Mouse (Mus musculus) cerebellum, postnatal 36 days (tissue): Measurements from ENCODE around the gene Gpr37l1.

ENCODE experiments used
- DNase-seq, 2 experiments: peaks; one replicate each; pipeline ENCODE4 v3.0.0; 2021 to 2022; ENCODE audit warnings: mixed read lengths in 2 of 2

Gpr37l1 gene

DNA sequence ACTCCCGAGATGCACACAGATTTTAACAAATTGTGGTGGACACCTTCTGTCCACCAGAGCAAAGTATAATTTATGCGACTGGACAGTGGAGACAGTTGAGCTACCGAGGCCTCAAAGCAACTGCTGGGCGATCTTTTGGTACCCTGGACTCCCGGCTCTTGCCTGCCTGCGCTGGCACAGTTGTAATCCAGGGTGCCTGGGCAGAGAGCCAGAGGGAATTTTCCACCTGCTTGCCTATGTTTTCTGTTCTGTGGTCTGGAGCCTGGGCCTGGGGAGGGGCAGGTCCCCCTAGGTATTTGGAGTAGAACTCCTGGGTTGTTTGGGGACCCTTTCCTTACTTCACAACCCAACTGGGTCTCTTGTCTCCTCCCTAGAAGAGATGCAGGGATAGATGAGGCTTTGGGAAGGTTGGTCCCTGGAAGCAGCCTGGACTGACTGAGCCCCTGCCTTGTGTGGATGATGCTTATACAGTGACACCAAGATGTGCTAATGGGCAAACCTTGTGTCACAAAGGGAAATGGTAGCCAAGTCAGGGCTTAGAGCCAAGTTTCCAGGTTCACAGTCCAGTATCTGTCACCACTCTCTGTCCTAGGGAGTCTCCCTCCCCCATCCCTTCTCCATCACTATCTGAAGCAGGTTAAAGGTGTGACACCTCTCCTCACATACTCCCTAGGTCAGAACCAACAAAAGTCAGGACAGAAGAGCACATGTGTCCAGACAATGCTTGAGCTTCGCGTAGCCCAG, 14.6 kb upstream of the Gpr37l1 start:
- DNase-seq, result peak; percentile 49 to 56

DNA sequence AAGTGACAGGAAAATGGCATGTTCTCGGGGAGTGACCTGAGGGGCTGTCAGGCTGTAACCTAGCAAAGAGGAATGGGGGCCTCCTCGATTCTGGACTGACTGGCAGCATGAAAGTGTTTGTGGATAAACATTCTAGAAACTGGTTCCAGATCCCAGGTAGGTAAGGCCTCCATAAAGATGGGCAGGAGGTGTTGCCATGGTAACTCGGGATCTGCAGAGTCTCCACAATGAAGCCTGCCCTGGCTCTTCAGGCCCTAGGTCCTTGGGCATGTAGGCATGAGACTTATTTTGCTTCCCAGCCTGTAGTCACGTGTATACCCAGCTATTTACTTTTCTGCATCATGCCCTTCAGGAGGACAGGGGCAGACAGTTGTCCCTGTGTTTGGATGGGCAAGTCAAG, 13.8 kb upstream of the Gpr37l1 start:
- DNase-seq, result no peak

DNA sequence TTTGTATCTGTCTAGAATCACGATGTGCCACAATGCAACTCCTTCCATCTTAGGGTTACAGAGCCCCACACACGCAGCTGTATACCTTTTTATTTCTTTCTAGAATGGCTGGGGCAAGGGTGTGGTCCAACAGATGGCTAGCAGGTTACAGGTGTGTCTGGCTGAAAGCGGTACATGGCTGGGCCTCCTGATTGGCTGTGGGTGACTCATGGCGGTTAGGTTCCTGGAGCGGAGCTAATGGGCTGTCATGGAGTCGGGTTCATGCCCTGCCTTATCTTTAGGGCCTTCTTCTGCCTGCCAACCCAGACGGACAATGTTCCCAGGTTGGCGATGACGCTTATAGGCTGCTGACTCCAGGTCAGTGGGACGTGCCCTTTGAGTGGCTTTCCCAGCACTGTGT, 13.3 kb upstream of the Gpr37l1 start:
- DNase-seq, result no peak

DNA sequence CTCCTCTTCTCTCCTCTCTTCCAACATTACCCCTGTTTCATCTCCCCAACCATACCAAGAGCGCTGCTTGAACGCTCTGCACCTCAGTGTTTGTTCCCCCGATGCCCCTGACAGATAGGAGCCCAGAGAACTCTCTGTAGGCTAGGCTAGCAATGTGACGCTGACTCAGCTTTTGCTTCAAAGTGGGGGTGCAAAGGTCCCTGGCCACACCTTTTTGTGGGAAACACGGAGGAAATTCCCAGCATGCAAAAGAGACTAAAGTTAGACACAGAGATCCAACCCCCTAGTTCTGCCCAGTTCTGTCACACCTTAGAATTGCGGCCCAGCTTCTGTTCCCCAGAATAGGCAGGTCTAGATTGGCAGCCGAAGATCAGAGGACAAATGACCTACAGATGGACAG, 11.4 kb upstream of the Gpr37l1 start:
- DNase-seq, result no peak

DNA sequence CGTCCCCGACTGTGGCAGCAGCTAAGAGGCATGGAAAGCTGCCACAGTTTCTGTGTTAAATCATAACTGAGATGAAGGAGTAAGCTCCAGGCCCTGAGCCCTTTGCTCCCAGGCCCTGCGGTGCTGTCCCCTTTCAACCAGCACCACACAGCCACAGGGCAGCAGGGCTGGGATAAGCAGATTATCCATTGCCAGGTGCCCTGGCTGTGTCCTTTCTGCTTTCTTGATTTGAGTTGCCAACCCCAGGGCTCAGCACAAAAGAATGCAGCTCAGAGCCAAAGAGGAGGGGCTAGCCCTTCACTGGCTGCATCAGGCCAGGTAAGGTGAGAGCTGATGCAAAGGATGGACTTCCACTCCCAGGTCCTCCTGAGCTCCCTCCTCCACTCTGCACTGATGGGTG, 10.2 kb upstream of the Gpr37l1 start:
- no peak for DNase-seq

DNA sequence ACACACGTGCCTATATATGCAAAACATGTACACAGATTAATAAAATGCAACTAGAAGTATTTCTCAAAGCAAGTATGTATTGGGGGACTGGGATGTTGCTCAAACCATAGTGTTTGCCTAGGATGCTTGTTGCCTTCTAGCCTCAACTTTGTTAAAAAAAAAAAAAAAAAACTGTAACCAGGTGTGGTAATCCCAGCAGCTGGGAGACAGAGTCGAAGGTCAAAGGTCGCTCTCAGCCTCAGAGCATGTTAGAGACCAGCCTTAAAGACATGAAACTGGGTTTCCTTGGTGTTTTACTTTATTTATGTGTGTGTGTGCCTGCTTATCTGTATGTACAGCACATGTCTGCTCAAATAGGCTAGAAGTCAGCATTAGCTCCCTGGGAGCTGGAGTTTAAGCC, 7.7 kb upstream of the Gpr37l1 start:
- DNase-seq, result no peak

DNA sequence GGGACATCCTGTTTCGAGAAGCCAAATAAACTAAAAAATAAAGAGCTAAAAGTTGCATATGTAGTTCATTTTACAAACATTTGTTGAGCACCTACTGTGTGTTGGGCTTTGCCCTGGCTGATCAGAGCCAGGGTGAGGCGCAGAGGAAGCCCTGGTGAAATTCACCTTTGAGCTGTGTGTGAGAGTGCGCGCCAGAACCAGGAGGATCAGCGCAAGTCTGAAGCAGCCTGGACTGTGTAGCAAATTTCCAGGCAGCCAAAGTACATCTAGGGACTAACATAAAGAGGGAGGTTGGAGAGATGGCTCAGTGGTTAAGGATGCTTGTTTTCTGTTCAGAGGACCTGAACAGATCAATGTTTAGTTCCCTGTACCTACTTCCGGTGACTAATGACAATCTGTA, 5.8 kb upstream of the Gpr37l1 start:
- no peak for DNase-seq

DNA sequence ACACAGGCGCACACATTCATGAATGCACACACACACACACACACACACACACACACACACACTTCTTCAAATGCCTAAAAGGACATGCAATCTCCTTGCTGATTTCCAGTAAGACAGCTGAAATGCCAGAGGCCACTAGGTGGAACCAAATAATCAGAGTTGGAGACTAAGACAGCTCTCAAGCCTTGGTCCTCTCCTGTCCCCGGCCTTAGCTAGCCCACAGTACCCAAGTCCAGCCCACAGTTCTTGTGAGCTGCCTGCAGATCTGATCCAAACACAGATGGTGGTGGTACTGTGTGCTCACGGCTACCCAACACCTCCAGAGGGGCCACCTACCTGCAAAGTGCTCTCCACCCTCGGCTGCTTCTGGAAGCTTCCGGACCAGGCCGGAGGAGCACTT, 4.5 kb upstream of the Gpr37l1 start:
- peak; percentile 62 to 76 for DNase-seq

DNA sequence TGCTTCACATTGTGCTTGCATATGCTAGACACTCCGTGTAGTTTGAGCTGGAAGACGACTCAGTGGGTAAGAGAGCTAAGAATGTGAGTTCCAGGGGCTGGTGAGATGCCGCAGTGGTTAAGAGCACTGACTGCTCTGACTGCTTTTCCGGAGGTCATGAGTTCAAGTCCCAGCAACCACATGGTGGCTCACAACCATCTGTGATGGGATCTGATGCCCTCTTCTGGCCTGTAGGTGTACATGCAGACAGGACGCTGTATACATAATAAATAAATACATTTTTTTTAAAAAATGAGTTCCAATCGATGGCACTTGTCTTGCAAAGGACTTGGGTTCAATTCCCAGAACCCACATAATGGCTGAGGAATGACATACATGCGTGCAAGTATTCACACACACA, 3.7 kb upstream of the Gpr37l1 start:
- DNase-seq, result no peak

DNA sequence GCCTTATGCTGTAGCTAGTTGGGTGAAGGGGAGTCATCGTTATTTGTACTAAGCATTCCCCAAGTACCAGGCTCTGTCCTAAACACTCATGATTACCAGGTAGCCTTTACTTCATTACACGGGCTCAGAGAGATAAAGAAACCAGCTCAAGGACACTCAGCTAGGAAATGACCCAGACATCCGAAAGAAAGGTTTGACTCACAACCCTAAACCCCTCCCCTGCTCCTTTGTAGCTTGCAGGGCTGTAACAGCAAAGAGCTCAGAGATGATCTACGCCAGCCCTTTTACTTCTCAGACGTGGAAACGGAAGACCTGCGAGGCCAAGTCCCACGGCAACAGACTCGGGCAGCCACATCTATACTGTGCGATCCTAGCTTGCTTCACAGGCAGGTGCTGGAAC, 2.8 kb upstream of the Gpr37l1 start:
- no peak for DNase-seq

DNA sequence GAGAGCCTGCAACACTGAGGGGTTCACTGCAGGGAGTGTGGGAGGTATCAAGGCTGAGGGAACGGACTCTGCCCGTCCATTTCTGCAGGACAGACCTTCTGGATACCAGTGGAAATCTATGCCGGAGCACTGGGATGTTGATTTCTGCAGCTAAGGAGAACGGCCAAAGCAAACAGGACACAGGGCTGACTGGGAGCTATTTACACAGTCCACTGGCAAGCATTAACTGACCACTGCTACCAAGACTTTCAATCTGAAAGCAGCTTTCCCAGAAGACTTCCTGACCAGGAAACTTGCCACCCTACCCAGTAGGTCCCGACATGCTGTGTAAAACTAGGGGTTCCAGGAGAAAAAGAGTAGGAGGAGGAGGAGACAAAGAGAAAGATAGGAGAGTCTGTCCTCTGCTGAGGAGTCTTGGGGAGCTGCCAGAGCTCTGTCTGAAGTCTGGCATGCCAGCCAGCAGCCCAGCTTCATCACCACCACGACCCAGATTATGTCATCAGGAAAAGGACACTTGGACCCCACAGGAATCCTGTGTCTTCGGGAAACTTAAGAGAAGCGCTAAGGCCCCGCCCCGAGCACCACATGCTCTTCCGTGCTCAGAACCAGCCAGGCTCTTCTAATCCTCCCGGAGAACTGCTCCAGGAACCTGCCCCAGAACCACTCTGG, 2.2 kb upstream of the Gpr37l1 start:
- DNase-seq, result peak; percentile 39 to 41

DNA sequence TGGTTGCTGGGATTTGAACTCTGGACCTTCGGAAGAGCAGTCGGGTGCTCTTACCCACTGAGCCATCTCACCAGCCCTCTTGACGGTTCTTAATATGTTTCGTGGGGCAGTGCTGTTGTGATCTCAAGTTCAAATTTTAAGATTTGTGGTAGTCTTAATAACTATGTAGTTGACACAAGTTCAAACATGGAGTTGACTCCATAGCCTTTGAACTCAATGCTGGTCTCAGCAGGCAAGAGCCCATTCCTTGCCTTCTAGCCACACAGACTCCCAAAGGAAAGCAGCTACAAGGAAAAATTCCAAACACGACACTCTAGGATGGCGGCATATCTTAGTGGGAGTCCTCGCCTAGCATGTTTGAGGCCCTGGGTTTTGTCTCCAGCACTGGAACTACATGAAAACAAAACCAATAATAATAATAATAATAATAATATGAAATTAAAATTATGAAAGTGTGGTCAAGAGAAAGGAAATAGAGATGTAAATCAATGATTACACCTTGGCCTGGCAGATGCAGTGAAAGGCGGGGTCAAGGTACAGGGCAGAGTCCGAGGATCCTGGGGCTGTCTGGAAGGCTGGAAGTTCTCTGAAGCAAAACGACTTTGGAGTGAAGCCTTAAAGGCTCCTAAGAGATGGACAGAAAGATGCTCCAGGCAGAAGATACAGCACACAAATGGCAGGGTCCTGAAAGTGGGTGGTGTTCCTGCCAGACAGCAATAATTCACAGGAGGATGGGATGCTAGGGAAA, 1.1 kb upstream of the Gpr37l1 start:
- no peak for DNase-seq

DNA sequence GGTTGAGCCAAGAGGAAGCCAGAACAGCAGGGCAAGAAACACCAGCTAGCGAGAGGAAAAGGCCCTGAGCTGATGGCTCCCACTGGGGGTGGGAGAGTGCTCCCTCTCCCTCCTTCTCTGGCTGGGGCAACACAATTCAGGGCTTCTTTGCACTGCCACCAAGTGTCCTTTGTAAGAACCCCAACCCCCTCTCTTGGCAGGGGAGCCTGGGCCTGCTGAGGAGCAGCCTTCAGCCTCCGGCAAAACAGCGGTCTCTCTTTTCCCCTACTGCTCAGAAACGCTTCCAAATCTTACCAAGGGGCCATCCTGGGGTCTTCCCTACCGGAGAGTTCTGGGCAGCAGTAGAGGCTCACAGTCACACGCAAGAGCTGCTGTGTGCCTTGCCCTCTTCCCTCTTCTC, 4.8 kb downstream of the Gpr37l1 start:
- DNase-seq, result peak in 1 of 2 experiments; percentile 36

DNA sequence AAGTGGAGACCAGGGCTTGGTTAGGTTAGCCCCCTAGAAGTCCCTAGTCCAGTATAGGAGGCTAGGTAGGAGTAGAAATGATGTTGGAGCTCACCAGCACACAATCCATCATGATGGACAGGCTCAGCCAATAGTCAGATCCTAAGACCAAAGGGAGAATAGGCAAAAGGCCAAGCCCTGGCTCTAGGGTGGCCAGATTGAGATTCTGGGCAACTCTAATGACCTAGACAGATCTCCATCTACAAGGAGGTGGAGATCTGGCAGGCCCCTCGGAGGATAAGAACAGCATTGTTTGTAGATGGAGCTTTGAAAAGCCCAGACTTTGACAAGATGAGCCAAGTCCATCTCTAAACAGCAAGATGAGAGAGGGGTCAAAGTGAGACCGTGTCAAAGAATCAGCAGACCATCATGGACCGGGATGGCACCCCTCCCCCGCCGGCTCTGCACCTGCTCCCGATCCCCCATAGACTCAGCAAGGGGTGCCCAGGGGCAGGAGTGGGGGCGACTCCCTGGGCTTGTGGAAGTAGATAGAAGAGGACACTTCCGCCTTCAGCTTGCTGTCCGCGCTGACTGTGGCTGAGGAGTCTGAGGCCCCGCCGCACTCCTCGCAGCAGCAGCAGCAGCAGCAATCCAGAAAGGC, 7.0 kb downstream of the Gpr37l1 start:
- no peak for DNase-seq

DNA sequence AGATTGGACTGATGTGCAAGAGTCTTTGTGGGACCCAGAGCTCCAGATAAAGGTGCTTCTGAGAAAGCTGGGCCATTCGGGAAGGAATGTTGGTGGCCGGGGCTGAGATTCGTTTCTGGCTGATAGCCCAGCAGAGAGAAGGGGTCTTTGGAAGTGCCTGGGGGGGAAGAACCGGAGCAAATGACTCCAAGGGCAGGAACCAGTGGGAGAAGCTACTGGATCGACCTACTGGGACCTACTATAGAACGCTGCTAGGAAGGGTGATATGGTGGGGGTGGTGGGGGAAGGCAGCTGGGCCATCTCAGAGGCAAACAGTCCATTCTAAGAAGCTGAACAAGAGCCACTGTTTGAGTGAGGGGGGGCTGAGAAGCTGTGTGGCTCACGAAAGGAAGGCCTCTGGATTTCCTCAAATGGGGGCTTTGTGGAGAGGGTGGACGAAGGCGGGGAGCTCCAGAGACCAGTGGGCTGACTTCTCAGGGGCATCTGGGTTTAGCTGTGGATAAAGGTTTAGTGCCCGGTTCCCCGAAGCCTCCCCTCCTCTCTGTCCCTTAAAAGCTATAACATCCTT, 7.8 kb downstream of the Gpr37l1 start:
- no peak for DNase-seq

DNA sequence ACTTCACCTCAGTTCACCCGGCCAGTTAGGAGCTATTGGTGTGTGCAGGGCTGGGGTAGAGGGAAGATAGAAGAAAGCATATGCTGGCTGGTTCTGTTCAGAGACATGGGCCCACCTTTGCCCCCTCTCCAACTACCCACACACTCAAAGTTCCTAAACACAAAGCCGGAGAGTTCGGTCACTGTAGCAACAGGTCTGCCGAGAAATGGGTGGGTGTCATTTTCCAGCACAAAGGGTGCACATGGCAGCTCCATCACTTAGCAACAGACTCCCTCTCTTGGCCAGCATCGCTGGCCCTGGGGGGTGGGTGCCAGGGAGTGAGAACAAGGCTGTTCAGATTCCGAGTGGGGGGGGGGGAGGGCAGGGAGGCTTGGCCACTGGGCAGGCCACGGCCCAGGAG, 8.4 kb downstream of the Gpr37l1 start:
- no peak for DNase-seq

DNA sequence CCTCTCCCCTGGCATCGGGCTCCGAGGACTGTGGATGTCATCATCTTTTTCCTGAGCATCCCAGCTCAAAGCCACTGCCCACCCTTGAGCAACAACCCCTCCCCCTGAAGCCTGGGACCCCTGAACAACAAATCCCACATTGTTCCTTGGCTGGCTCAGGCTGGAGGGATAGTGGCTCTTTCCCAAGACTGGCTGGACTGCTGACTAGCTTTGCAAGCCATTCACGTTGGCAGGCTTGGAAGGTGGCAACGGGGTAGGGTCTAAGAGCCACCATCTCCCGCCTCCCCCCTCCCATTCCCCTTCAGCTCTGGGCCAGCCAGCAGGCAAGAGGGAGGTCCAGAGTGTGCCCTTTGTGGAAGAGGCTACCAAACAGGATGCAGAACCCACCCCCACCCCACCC, 8.8 kb downstream of the Gpr37l1 start:
- DNase-seq, result no peak

DNA sequence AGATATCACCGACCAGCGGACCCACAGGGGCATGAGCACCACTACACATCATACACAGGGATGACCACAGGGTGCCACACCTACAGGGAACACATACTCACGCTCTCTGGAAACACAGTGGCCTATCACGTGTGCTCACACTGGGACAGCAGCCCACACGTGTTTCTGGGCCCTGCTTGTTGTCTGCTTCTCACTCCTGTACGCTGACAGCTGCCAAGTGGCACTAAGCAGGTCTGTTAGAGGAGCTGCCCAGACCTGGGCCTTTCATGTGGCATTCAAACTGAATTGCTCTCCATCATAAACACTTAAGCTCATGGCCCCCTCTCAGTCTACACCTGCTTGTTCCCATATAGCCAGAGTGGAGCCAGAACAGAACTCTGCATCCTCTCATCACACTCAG, 11.2 kb downstream of the Gpr37l1 start:
- DNase-seq, result no peak

DNA sequence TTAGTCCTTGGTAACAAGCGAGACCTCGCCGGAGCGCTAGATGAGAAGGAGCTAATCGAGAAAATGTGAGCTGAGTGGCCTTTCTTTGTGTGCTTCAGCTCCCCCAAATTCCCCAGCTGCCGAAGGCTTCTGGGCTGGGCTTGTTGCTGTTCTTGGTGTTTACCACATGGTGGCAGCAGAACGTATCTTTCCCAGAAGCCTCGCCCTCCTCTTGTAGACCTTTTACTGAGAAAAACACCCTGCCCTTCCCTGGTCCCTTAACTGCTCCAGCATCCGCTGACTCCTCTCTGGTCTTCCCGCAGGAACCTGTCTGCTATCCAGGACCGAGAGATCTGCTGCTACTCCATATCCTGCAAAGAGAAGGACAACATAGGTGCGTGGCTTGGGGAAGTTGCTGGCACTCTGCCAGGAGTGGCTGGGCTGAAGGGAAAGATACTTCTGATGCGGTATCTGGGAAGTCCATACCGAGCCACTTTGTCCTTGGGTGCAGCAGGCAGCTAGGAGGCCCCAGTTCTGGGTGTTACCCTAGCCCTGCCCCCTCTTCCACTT, 13.0 kb downstream of the Gpr37l1 start:
- DNase-seq, result peak; percentile 74 to 80

DNA sequence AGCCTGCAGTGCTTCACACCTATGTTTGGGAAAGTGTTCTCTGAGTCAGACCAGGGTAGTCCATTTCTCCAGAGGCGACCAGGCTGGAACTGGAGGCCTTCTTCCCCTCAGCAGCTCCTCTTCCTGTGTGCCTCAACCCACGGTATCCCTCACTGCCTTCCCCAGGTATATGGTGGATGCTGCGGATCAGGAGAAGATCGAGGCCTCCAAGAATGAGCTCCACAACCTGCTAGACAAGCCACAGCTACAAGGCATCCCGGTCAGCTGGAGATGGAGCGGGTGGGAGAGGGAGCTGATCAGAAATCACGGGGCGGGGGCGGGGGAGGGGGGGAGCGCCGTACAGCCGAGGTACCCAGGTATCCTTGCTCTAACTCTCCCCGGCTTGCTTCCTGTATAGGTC, 13.5 kb downstream of the Gpr37l1 start:
- DNase-seq, result no peak

DNA sequence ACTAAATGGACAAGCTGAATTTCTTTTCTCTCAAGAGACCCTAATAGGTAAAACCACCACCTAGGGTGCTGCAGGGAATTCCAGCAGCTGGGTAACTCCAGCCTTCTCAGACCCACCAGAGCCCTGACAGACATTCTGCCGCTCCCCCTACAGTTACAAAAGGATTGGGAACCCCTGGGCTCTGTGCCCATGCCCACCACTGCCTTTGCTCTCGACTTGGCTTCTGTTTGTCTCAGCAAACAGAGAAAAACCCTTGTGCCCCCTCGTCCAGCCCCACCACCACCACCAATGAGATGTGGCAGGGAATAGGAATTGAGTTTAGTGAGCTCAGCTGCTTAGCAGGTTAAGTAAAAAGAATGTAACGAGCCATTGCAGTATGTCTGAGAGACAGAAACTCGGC, 18.5 kb downstream of the Gpr37l1 start:
- DNase-seq, result no peak

DNA sequence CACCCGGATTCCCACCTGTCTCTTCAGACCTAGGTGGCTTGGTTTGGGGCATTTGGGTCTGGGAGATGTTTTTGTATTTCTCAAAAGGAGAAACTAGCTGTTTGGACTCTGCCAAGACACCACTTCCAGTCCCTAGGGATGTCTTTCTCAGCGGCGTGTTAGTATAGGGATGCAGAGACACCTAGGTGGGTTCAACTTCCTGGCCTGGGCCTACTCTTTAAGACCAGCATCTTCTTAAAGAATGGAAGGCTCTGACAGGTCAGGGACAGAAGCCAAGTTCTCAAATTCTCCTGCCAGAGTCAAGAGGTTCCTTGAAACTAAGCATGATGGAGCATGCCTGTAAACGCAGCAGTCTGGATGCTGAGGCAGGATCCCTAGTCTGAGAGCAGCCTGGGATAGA, 19.0 kb downstream of the Gpr37l1 start:
- DNase-seq, result no peak

DNA sequence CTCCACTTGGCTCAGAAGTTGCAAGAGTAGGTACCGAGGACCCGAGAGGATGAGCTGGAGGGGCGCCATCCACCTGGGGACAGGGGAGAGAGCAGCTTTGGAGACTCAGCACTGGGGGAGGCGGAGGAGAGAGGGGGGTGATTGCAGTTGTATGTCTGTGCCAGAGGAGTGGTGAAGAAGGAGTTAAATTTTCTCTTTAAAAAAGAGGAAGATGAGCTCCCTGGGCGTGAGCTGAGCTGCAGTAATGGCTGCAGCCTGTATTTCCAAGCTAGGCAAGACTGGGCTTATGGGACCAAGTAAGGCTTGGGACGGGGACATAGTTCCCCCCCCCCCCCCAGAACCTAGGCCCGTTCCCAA, 19.8 kb downstream of the Gpr37l1 start:
- no peak for DNase-seq
